Mouse (Mus musculus) myocyte (in vitro differentiated cells): ENCODE results near the gene Theg. TPM values are rescaled to one million over a fixed set of nuclear protein-coding genes. Genes with fewer than 3 reads are reported as not detected.

Experiments
- H3K27me3 ChIP-seq: one replicate; pipeline ENCODE4 v1.6.1; 2011; ENCODE audit not compliant: control insufficient read depth, insufficient read depth, insufficient read length
- H3K36me3 ChIP-seq: one replicate; pipeline ENCODE4 v1.6.1; 2011; ENCODE audit not compliant: control insufficient read depth, insufficient read depth
- H3K4me2 ChIP-seq: one replicate; pipeline ENCODE4 v1.6.1; 2011; ENCODE audit warnings: low read depth, control low read depth
- H3K4me3 ChIP-seq: one replicate; pipeline ENCODE4 v1.5.1; 2011; ENCODE audit warnings: mild to moderate bottlenecking, control low read depth, moderate library complexity
- H3K79me2 ChIP-seq: one replicate; pipeline ENCODE4 v1.6.1; 2011; ENCODE audit not compliant: control insufficient read depth, insufficient read depth
- H3ac ChIP-seq: one replicate; pipeline ENCODE4 v1.6.1; 2011; ENCODE audit not compliant: control insufficient read depth, insufficient read length
- CEBPB ChIP-seq: IDR thresholded peaks from 2 replicates; pipeline ENCODE4 v1.6.1; 2011; ENCODE audit warnings: mild to moderate bottlenecking, moderate library complexity; ENCODE audit not compliant: poor library complexity, insufficient read depth, severe bottlenecking
- E2F4 ChIP-seq: IDR thresholded peaks from one replicate; pipeline ENCODE4 v1.6.1; 2011; ENCODE audit warnings: mild to moderate bottlenecking, control low read depth, moderate library complexity; ENCODE audit not compliant: insufficient read depth
- MAX ChIP-seq: IDR thresholded peaks from one replicate; pipeline ENCODE4 v1.6.1; 2011; ENCODE audit warnings: low read depth, mild to moderate bottlenecking, control low read depth
- MYOD1 ChIP-seq, 3 experiments: IDR thresholded peaks; one replicate each; pipeline ENCODE4 v1.6.1; 2011; ENCODE audit warnings: control low read depth in 2 of 3, low read depth in 2 of 3, mild to moderate bottlenecking in 2 of 3, moderate library complexity in 1 of 3; ENCODE audit not compliant: insufficient read length in 2 of 3, control insufficient read depth in 1 of 3
- MYOG ChIP-seq, 3 experiments: IDR thresholded peaks; one replicate each; pipeline ENCODE4 v1.6.1; 2011; ENCODE audit warnings: control low read depth in 2 of 3, low read depth in 2 of 3, mild to moderate bottlenecking in 2 of 3; ENCODE audit not compliant: insufficient read length in 2 of 3, control insufficient read depth in 1 of 3, insufficient read depth in 1 of 3
- POLR2A ChIP-seq: IDR thresholded peaks from one replicate; pipeline ENCODE4 v1.6.1; 2011; ENCODE audit warnings: low read depth, mild to moderate bottlenecking, control low read depth, moderate library complexity; ENCODE audit not compliant: insufficient read length
- POLR2AphosphoS2 ChIP-seq: IDR thresholded peaks from one replicate; pipeline ENCODE4 v1.6.1; 2011; ENCODE audit warnings: low read depth, control low read depth; ENCODE audit not compliant: insufficient read length
- REST ChIP-seq: IDR thresholded peaks from one replicate; pipeline ENCODE4 v1.6.1; 2011; ENCODE audit warnings: mild to moderate bottlenecking, control low read depth, moderate library complexity; ENCODE audit not compliant: insufficient read depth, insufficient read length
- SRF ChIP-seq: IDR thresholded peaks from one replicate; pipeline ENCODE4 v1.6.1; 2011; ENCODE audit warnings: low read depth; ENCODE audit not compliant: control insufficient read depth, insufficient read length
- TCF12 ChIP-seq: IDR thresholded peaks from one replicate; pipeline ENCODE4 v1.6.1; 2011; ENCODE audit warnings: mild to moderate bottlenecking, control low read depth; ENCODE audit not compliant: poor library complexity, insufficient read depth, severe bottlenecking
- TCF3 ChIP-seq: IDR thresholded peaks from one replicate; pipeline ENCODE4 v1.6.1; 2011; ENCODE audit warnings: low read depth, control low read depth; ENCODE audit not compliant: insufficient read length
- USF1 ChIP-seq: IDR thresholded peaks from one replicate; pipeline ENCODE4 v1.6.1; 2011; ENCODE audit warnings: low read depth, mild to moderate bottlenecking, control low read depth, moderate library complexity
- polyA plus RNA-seq: library from polyadenylated mRNA; unstranded; fragments of >200 nt; fragmentation: generic; extraction: Trizol; gene quantifications from one replicate; pipeline ENCODE4 v1.2.1, GENCODE M21; 2012; ENCODE audit warnings: missing spikeins

Gene Theg
- polyA plus RNA-seq, 1 experiment, result not detected

DNA sequence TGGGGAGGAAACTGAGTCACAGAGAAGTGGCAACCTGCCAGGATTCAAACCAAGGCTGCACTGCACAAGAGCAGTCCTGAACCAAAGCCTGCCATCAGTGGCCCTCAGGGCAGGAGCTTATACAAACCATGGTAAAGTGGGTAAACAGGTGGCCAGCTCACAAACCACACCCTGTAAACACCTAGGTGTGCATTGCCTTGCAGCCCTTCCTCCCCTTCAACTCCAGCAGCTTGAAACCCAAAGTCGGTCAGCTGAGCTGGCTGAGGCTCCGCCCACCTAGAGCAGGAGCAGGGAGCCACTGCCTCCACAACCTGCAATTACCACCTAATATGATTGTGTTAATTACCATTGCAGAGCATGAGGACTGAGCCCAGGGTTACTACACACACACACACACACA lies 20.8 kb upstream of the Theg start:
- no peaks in the 10 kb centered on the region for H3K36me3 ChIP-seq
- TF ChIP-seq USF1 (no peak), POLR2A (no peak), POLR2AphosphoS2 (no peak), MYOG (IDR thresholded peaks at IDR 0.05; ENCODE audit: control insufficient read depth in 1 of 3, insufficient read depth in 1 of 3, insufficient read length in 2 of 3, low read depth in 2 of 3) (no peak), TCF3 (no peak), CEBPB (no peak), MYOD1 (IDR thresholded peaks at IDR 0.05; ENCODE audit: control insufficient read depth in 1 of 3, insufficient read length in 2 of 3, low read depth in 2 of 3) (no peak), E2F4 (no peak)
- H3K27me3 ChIP-seq, result peaks cover 33% of the 10 kb centered on the region
- no peak overlapping the region for H3K4me2 ChIP-seq
- no peak overlapping the region for H3ac ChIP-seq
- no peak overlapping the region for H3K4me3 ChIP-seq
- H3K79me2 ChIP-seq, result no peaks in the 10 kb centered on the region

- Histone ChIP-seq H3K27me3 (peaks cover 21% of the 10 kb centered on the region), H3K4me2 (no peak overlapping the region), H3K36me3 (no peaks in the 10 kb centered on the region), H3ac (no peak overlapping the region), H3K79me2 (no peaks in the 10 kb centered on the region), H3K4me3 (no peak overlapping the region)
- TF ChIP-seq TCF12 (no peak), SRF (no peak), E2F4 (no peak), POLR2A (no peak), MYOD1 (IDR thresholded peaks at IDR 0.05; ENCODE audit: control insufficient read depth in 1 of 3, insufficient read length in 2 of 3, low read depth in 2 of 3) (no peak), MAX (no peak), MYOG (IDR thresholded peaks at IDR 0.05; ENCODE audit: control insufficient read depth in 1 of 3, insufficient read depth in 1 of 3, insufficient read length in 2 of 3, low read depth in 2 of 3) (no peak)
Observed at GRCm38 (mm10) chr10:79606537-79606936, 19.4 kb upstream of the Theg start.

- Histone ChIP-seq H3K4me2 (no peak overlapping the region), H3K79me2 (no peaks in the 10 kb centered on the region), H3K36me3 (no peaks in the 10 kb centered on the region), H3K4me3 (no peak overlapping the region), H3ac (no peak overlapping the region), H3K27me3 (peaks cover 34% of the 10 kb centered on the region)
- TF ChIP-seq POLR2A (no peak), SRF (no peak)
Observed at GRCm38 (mm10) chr10:79597936-79598230, 10.8 kb upstream of the Theg start.

- no peak overlapping the region for H3K4me2 ChIP-seq
- H3ac ChIP-seq, result no peak overlapping the region
- H3K27me3 ChIP-seq, result peaks cover 34% of the 10 kb centered on the region
- TF ChIP-seq POLR2A, result no peak
- no peak for TF ChIP-seq USF1
- no peak for TF ChIP-seq SRF
- TF ChIP-seq TCF12, result no peak
- no peak for TF ChIP-seq POLR2AphosphoS2
- no peak for TF ChIP-seq E2F4
- no peak for TF ChIP-seq TCF3
- no peak for TF ChIP-seq MAX
- no peak for TF ChIP-seq MYOG (IDR thresholded peaks at IDR 0.05; ENCODE audit: control insufficient read depth in 1 of 3, insufficient read depth in 1 of 3, insufficient read length in 2 of 3, low read depth in 2 of 3)
- TF ChIP-seq CEBPB, result no peak
- TF ChIP-seq REST, result no peak
- TF ChIP-seq MYOD1 (IDR thresholded peaks at IDR 0.05; ENCODE audit: control insufficient read depth in 1 of 3, insufficient read length in 2 of 3, low read depth in 2 of 3), result no peak
- no peak overlapping the region for H3K4me3 ChIP-seq
- no peaks in the 10 kb centered on the region for H3K79me2 ChIP-seq
- no peaks in the 10 kb centered on the region for H3K36me3 ChIP-seq
Observed at GRCm38 (mm10) chr10:79597051-79597935, 10.2 kb upstream of the Theg start.

GRCm38 (mm10) chr10:79595590-79595929 lies 8.4 kb upstream of the Theg start:
- Histone ChIP-seq H3K79me2 (no peaks in the 10 kb centered on the region), H3ac (no peak overlapping the region), H3K4me3 (no peak overlapping the region), H3K27me3 (peaks cover 34% of the 10 kb centered on the region), H3K36me3 (no peaks in the 10 kb centered on the region), H3K4me2 (no peak overlapping the region)
- TF ChIP-seq REST (no peak), TCF12 (no peak), MYOG (IDR thresholded peaks at IDR 0.05; ENCODE audit: control insufficient read depth in 1 of 3, insufficient read depth in 1 of 3, insufficient read length in 2 of 3, low read depth in 2 of 3) (no peak), POLR2A (no peak), POLR2AphosphoS2 (no peak), CEBPB (no peak), MAX (no peak), MYOD1 (IDR thresholded peaks at IDR 0.05; ENCODE audit: control insufficient read depth in 1 of 3, insufficient read length in 2 of 3, low read depth in 2 of 3) (no peak), TCF3 (no peak), USF1 (no peak), SRF (no peak), E2F4 (no peak)
